Mouse (Mus musculus) liver, adult 2 months (tissue): ENCODE results near the gene Gpr34.

ENCODE experiments used
- CTCF ChIP-seq: fragments of 200-500 bp; IDR thresholded peaks from 2 replicates; pipeline ENCODE4 v1.5.1; 2011; ENCODE audit warnings: low read depth, low read length, control low read depth
- POLR2A ChIP-seq: fragments of 200-500 bp; IDR thresholded peaks from 2 replicates; pipeline ENCODE4 v1.6.1; 2011; ENCODE audit warnings: low read length, control low read depth; ENCODE audit not compliant: insufficient read depth; ENCODE audit errors: extremely low read depth

DNA sequence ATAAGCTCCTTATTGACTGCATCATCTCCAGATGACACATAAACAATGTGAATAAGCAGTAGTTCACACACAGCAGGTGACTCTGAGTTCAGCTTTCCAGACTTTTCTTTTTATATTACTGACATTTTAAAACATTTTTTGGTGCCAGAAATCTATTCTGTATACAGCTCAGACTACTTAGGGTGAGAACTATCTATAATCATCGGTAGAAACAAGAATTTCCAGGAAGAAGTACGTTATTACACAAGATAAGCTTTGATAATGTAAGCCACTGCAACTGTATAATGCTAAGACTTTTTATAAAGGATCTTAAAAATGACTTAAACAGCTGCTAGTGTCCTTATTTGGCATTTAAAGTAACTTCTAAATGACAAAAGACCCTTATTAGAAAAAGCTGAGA is 19.8 kb upstream of the Gpr34 start:
- TF ChIP-seq POLR2A (no peak), CTCF (no peak)
